8 mouse cellular contexts compared by ENCODE assay signal in genomic region chr6:106799333-106800226, GRCm38 (mm10). TPM values are rescaled to one million over a fixed set of nuclear protein-coding genes. Genes with fewer than 3 reads are reported as not detected.
A peak's percentile ranks its signal among the peaks of the same experiment; 100 is the strongest.
DNase-seq lines count a peak whose midpoint lies in the region; ATAC-seq lines count a peak whose summit lies in the region.

TSS of gene Crbn (minus strand) at chr6:106800077.

- intact Hi-C loops in gastrocnemius, postnatal 14 days (cut with DNase I; ENCODE audit: low total_unique reads) = loop anchor here (10.0 kb wide), 1 partner anchor 1255 kb away; no protein-coding TSS in a partner anchor
- intact Hi-C loops in left cerebral cortex, postnatal 10 days (cut with DNase I) = no loop called here

- peak; percentile 97 for ATAC-seq in inflammation-experienced regulatory T-cells, adult 6 months
- peak; percentile 91 for ATAC-seq in megakaryocyte-erythroid progenitor cell, adult 5-6 weeks (replicated peaks; ENCODE audit: low FRiP score, low TSS enrichment, poor library complexity, severe bottlenecking)

- peak; percentile 90 for DNase-seq in adipocyte (ENCODE audit: low spot score)
- peak; percentile 88 for DNase-seq in embryo, embryonic 10 days (ENCODE audit: low spot score)
- DNase-seq in gastrocnemius, postnatal 14 days = peak; percentile 92
- DNase-seq in left cerebral cortex, postnatal 10 days (ENCODE audit: extremely low spot score in 1 of 2, low spot score in 2 of 2) = peak; percentile 86 to 94
- DNase-seq in right cerebral cortex, postnatal 25 days = peak; percentile 92
- peak; percentile 85 to 92 for DNase-seq in urinary bladder, postnatal 4 days (ENCODE audit: low spot score in 2 of 2)

RNA-seq across cellular contexts. Expression of gene Crbn, which starts in this region (rescaled TPM):
- total RNA-seq in gastrocnemius, postnatal 14 days (2021) = 10 to 100 TPM; 28.4 to 33.6 TPM
- polyA plus RNA-seq in inflammation-experienced regulatory T-cells, adult 6 months (2017; shearing (Covaris generic)) = 100 to 1,000 TPM; 182 to 240 (median 202) TPM
- 10 to 100 TPM; 73.9 to 81.1 TPM for total RNA-seq in left cerebral cortex, postnatal 10 days (2021)
- 21.6 and 23.9 TPM in 2 replicates for total RNA-seq in megakaryocyte-erythroid progenitor cell, adult 5-6 weeks (2014; fragmentation: Nextera tagmentation)
- 46.5 and 68.8 TPM in 2 replicates for total RNA-seq in megakaryocyte-erythroid progenitor cell, adult 5-6 weeks (2017)

Comparison
In these comparisons a context has a peak if more than half of its experiments do, and no peak if none do; other contexts are left out.
1. Peak in every context shown above with its lines: DNase-seq and ATAC-seq.